Mouse (Mus musculus) embryonic stem cell, embryonic (primary cell): ENCODE measurements around the gene Vmn2r32.
"Not testable (repeated sequence)": the region's sequence is repeated elsewhere in the genome, so short reads cannot be mapped to it uniquely, and the experiment has no call there.

Experiments used
- CTCF ChIA-PET, 4 experiments: fragments of 300-600 bp in 2 of 4; fragments of 350-600 bp in 2 of 4; sonication (Branson Sonifier 250); formaldehyde crosslinking; loops; one replicate each; lab custom pipeline; 2022; ENCODE audit warnings: inconsistent platforms in 2 of 4; lab: Charles Lee
- POLR2A ChIA-PET, 4 experiments: fragments of 300-600 bp in 2 of 4; fragments of 350-600 bp in 2 of 4; sonication (Branson Sonifier 250); formaldehyde crosslinking; loops; one replicate each; lab custom pipeline; 2022; ENCODE audit warnings: antibody characterized with exemption in 4 of 4, inconsistent platforms in 1 of 4; lab: Charles Lee

The Vmn2r32 gene

GRCm38 (mm10) chr7:7479918-7480317 is at the start of gene Vmn2r32:
Gene Vmn2r32, minus strand, starts transcription at chr7:7480018.
- POLR2A ChIA-PET, CTCF ChIA-PET: not testable (repeated sequence)
